Mouse (Mus musculus): Measurements from ENCODE around the gene Bfsp2.

GRCm38 (mm10) chr9:103465293-103465692 is 14.9 kb downstream of the Bfsp2 start:
- TF ChIP-seq CTCF (IDR thresholded peaks at IDR 0.05; ENCODE audit: low read depth): no peak
- TF ChIP-seq EP300 (optimal IDR thresholded peaks at IDR 0.05): no peak

All from stomach, postnatal 0 days (tissue).